Mouse (Mus musculus) layer of hippocampus, postnatal 36 days (tissue): Measurements from ENCODE around the gene Nfil3. TPM values are rescaled to one million over a fixed set of nuclear protein-coding genes. Genes with fewer than 3 reads are reported as not detected.
A peak's percentile ranks its signal among the peaks of the same experiment; 100 is the strongest.

ENCODE experiments used
- DNase-seq, 2 experiments: peaks; one replicate each; pipeline ENCODE4 v3.0.0; 2022
- total RNA-seq, 2 experiments: library from RNA; stranded (reverse); gene quantifications; 2 replicates each; pipeline ENCODE4 v1.2.3; 2021

Nfil3 gene
- 10 to 100 TPM; 19.0 to 19.5 TPM for total RNA-seq

DNA sequence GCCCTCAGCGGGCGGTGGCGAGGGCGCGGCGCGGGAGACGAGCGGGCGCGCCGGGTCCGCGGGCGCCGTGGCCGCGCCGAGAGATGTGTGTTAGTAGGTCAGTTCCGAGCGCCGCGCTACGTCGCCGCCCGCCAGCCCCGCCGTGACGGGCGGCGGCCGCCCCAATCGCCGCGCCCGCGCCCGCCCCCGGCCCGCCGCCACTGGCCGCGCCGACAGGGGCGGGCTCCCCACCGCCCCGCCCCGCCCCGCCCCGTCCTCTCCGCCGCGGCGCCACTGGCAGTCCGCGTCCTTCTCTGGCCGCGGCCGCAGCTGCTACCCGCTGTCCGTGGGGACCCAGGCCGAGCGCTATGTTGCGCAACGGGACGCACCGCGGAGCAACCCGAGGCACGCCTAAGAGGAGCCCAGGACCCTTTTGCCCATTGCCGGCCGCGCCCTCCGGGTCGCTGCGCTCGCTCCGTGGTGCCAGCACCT, at the start of gene Nfil3:
Nfil3 (minus strand) TSS at position 123 of the 471 bp plus-strand sequence.
- DNase-seq, result peak in 1 of 2 experiments; percentile 80

DNA sequence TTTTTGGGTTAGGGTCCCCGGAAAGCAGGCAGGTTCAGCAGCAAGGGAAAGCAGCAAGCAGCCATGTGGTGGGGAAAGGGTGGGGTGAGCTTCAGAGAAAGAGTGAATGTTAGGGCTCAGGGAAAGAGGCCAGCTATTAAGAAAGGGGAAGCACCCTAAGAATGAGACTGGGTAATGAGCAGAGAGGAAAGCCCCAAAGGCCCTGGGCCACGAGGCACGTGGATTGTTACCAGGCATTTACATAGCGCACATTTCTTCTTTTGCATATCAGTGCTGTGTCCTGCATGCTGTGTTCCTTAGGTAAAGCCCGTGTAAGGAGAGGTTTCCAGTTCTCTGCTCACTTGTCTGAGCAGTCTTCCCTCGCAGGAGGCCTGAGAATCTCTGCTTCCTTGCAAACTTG, 43.4 kb upstream of the Nfil3 start:
- DNase-seq, result no peak

DNA sequence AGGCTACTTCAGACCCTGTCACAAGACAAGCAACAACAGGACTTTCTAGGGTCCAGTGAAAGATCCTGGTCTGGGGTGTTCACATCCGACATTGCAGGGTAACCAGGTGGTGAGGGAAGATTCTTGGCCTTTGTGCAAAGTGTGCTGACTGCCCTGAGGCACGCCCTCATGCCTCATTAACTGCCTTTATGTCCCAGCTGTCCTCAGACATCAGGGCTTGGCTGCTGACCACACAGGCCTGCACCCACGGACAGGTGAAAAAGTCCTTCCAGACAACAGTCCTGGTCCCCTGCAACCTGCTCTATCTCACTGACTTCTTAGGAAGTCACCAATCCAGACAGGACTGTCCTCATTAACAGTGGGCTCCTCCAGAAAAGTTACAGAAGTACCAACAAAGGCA, 39.4 kb upstream of the Nfil3 start:
- no peak for DNase-seq

DNA sequence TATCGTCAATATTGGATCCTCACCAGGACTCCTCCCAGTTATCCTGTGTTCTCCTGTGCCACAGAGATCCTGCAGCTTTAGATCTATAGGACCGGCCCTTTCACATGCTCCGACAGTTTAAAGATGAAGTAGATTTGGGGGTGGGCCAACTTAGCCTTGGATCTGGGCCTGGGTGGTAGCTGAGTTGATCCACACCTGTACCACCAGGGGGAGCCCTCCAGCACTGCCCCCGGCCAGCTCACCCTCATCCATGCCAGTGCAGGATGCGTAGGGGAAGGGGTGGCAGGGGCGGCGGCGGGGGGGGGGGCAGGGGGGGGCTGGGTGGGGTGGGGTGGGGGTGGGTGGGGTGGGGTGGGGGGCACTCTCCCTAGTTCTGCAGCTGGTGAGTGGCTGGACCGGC, 38.7 kb upstream of the Nfil3 start:
- DNase-seq, result no peak

DNA sequence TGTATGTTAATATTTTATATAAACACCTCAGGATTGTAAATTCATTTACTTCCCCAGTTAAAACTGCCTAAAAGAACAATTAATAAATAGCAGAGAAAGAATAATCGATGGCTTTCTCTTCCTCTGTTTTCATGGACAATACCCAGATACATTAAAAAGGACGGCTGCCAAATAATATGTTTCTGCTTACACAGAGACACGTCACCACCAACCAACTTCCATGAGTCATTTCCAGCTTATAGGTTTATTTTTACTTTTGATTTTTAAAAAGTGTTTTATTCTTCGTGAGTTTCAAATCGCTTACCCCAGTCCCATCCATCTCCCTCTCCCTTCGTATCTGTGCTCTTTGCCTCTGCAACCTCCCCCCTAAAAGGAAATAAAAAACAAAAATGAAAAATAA, 38.1 kb upstream of the Nfil3 start:
- no peak for DNase-seq

DNA sequence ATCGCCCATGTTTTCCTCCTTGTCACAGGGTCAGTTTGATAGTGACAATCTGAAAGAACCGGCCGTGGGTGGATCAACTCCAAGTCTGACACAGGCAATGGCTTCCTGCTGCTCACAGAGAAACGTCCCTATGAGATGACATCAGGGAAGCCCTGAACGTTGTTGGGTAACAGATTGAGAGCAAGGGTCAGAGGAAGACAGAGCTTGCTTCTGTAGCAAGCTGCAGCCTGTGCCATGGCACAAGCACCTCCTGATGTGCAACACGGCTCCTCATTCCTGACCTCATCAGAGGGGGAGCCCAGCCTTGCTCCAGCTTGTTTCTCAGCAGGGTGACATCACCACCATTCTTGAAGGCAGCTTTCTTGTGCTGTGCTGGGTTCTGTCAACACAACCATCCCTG, 37.1 kb upstream of the Nfil3 start:
- DNase-seq, result no peak

DNA sequence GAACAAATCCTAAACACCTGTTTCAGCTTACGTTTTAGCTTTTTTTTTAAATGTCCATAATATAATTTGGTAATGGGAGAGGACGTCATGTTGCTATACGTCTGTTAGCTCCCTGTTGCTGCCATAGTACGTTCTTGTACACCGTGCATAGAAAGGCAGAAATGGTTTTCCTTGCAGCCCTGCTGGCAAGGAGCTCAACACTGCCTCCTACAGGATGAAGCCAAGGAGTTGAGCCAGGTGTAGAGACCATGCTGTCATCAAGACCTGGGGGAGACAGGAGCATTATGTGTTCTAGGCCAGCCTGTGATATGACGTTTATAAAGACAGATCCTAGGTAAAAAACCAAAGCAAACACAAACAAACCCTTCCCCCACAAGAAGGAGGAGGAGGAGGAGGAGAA, 36.2 kb upstream of the Nfil3 start:
- no peak for DNase-seq

DNA sequence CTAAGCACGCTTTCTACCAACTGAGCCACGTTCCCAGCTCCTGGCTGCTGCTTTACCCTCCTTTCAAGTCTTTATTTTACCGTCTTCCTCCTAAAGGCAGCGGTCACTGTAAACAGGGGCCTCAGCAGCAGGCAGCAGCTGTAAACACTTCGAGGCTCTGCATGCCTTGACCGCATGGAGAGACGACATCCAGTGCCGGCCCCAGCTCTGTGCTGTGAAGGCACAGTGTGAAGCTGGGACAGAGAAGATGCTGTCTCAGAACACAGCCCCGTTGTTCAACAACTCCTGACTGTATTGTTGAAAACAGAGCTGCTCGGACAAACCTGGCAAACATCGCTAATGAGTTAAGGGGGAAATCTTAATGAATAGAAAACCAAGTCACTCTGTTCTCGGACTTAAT, 30.6 kb upstream of the Nfil3 start:
- DNase-seq, result peak in 1 of 2 experiments; percentile 7

DNA sequence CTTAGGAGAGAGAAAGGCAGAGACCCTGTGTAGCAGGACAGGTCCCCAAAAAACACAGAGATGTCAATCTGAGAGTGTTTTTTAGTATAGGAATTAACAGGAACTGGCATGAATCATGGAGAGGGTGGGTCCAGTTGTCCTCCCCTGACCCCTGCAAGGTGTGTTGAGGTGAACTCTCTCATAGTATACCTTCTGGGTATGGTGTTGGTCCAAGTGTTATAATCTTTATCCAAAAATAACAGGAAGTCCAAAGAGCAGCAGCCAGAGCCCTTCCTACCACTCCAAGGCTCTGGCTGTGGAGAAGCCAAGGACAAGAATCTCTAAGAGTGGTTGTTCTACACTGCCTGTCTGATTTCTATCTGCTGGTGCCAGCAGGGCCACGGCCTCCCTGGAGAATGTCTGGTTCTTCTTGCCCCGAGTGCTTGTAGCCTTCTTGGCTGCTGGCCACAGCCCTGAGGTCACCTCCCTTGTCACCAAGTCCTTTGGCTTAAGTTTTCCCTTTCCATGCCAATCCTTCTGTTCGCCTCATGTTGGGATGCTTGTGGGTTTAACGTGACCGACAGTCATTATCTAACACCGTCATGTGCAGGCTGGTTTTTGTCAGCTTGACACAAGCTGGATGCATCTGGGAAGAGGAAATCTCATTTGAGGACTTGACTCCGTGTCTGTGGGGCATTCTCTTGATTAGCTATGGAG, 27.8 kb upstream of the Nfil3 start:
- DNase-seq, result peak in 1 of 2 experiments; percentile 10

DNA sequence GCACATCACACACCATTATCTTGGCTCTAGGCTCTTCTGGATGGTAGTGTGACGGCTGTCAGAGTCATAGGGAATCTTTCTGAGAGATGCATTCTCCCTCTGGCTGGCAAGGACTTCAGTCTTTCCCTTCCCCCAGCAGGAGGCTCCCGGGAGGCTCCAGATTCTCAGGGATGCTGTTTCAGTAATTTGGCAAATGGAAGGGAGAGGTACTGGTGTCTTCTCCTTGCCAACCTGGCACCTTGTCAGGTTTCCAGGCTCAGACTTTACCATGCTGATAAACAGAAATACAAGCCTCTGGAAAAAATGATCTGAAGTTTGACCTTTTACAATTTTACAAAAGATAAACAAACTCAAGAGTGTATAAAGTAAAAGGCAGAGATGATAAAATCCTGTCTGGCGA, 26.9 kb upstream of the Nfil3 start:
- no peak for DNase-seq

DNA sequence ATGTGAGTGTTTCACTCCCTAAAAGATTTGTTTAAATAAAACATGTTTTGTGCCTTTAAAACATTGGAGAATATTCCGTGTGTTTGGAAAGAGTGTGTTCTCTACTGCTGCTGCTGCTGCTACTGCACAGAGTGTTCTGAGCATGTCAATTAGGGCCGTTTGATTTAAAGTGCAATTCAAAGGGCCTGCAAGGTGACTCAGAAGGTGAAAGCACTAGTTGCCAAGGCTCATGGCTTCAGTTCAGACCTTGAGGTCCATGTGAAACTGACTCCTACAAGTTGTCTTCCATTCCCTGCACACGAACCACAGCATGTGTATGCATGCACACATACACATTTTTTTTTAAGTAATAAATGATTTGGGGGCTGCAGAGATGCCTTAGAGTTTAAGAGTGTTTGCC, 22.4 kb upstream of the Nfil3 start:
- DNase-seq, result no peak

DNA sequence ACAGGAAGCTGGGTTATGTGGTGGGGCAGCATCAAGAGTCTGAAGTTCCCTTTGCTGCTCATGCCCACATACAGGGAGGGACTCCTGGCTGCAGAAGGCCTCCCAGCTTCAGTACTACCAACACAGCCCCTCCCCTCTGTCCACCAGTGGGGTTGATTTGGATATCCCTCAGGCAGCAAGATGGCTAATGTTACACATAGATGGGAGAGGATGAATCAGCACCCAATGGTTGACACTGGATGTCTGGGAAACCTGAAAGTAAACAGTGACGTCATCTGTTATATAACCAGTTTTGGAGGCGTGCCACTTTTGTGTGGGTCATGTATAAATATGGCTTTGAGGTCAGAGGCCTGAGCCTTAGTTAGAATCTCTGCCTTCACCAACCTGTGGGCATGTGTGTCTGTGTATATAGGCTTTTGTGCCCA, 20.6 kb upstream of the Nfil3 start:
- DNase-seq, result no peak

DNA sequence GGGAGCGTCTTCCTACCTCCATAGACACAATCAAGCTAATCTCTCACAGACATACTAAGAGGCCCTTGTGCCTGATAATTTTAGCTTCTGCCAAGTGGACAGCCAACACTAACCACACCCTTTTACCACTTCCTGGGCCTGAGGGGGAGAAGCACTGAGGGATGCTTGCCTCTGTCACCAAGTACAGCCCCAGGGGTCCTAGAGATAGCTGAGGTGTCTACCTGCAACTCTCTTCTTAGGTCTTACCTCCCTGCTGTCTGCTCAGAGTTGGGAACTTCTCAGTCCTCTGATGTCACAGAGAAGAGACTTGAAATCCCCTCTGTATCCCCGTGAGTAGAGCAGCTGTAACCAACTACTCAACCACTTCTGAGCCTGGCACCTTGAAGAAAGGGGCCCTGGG, 19.6 kb upstream of the Nfil3 start:
- DNase-seq, result no peak

DNA sequence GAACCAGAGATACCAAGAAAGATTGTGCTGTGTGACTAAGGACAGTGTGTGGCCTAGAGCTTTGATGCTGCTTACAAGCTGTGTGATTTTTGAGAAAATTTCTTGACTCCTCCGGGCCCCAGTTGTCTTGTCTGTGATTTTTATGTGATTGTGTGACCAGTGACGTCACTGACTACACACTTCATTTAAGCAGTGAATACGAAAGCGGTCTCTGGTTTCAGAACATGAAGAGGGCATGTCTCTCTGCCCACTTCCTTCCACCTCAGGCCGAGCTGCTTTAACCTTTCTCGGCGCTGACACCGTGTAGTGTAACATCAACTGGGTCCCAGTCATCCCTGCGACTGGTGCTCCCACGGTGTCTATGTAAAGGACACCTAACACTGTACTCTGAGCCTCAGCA, 17.7 kb upstream of the Nfil3 start:
- no peak for DNase-seq

DNA sequence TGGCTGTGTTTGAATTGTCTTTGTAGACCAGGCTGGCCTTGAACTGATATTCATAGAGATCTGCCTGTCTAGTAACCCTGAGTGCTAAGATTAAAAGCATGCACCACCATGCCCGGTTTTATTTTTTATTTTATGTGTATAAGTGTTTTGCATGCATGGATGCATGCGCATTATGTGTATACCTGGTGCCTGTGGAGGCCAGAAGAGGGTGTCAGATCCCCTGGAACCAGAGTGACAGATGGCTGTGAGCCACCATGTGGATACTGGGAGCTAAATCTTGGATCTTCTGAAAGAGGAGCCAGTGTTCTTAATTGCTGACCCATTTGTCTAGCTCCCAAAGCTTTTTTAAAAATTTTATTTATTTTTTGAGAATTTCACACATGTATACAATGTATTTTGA, 16.9 kb upstream of the Nfil3 start:
- no peak for DNase-seq

DNA sequence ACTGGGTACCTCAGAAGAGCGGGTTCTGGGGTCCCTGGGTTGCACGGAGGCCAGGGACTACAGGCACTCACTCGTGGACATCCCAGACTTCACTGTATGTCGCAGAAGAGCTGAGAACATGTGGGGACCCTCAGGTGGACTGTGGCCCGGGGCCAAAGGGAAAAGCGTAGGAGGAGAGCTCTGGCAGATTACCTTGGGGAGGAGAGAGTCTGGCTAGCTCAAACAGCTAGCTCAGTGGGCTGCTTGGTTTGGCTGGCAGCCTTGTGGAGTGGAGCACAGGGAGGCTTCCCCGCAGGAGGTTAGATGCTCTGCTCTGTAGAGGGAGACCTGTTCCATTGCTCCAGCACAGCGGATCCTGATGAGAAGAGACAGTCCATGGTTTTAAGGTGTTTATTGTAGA, 15.3 kb upstream of the Nfil3 start:
- DNase-seq, result no peak

DNA sequence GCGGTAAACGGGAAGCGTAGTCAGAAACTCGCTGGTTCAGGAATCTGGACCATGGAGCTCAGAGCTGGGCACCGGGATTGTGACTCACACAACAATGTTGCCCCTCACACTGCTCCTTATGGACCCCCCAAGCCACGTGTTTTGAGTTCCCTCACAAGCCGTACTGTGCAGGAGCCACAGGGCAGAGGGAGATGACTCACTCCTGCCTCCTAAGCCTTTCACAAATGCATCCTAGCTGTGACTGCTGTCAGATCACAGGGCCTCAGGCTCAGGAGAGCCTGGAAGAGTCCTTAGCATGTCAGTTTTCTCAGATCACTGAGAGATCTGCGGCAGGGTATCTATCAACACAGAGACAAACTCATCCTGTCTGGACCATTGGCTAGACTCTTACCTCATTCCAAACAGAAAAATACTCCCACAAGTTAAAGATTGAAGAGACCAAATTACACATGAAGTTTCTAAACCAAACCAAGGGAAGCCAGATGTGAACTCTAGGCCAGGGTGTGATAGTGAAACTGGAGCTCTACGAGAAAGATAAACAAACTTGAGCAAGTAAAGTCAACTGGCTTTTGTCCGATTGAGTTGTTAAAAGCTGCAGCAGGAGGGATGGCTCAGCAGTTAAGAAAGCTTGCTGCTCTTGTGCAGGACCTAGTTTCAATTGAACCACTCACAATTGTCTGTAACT, 13.5 kb upstream of the Nfil3 start:
- DNase-seq, result no peak

DNA sequence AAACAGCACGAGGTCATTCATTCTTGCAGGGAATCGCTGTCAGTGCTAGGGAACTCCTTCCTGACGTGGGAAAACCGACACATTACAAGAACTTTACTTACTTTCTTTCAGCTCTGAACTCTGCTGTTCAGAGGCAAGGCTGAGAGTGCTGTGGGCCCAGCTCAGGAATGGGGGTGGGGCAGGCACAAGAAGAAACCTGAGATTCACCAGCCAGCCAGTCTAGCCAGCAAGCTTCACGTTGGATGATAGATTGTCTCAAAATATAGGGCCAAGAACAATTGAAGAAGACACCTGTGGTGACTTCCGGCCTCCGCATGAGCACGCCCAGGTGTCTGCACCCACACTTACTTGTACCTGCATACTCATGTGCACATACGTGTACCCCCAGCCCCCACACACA, 9.3 kb upstream of the Nfil3 start:
- no peak for DNase-seq

DNA sequence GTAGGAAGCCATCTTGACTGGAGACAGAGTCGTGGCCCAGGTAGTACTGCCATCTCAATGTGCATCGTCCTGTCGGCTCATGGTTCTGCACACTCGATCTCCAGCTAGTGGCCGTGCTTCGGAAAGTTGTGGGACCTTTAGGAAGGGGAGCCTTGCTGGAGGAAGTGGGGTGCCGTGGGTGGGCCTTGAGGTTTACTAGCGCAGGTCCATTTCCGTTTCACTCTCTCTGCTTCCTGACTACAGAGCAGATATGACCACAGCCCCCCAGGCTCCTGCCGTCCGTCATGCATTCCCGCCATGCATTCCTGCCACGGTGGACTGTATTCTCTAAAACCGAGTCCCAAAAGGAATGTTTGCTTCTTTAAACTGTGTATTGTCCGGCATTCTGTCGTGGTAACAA, 8.1 kb upstream of the Nfil3 start:
- no peak for DNase-seq

DNA sequence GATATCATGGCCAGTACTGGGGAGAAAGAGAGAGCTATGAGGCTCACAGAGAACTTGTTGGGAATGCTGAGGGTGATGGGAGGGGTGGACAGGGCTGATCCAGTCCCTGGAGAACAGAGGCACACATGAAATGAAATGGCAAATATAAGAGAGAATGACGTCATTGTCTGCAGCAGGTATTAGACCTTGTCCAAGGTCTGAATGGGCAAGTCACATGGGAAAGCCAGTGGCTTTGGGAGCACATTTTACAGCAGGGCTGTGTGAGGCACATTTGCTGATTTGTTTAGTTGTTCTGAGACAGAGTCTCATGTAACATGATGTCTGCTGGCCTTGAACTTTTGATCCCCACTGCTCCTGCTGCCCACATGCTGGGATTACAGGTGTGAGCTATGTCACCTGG, 7.0 kb upstream of the Nfil3 start:
- no peak for DNase-seq

DNA sequence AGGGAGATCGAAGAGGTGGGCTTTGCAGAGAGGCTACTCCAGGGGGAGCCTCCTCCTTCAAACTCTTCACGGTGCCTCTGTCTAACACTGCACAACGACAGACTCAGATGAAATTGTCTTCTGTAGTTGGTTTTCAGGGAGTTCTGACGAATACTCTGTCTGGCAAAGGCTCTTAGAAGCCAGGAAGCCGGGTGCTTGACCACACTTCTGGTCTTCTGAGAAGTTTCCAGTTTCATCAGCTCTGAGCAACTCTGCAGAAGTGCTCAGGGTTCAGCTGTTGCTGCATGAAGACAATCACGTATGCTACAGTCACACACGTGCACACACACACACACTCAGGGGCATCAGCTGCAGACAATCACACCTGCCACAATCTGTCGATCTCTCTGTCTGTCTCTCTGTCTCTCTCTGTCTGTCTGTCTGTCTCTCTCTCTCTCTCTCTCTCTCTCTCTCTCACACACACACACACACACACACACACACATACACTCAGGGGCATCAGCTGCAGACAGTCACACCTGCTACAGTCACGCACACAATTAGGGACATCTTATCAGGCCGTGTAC, 5.4 kb upstream of the Nfil3 start:
- DNase-seq, result no peak

DNA sequence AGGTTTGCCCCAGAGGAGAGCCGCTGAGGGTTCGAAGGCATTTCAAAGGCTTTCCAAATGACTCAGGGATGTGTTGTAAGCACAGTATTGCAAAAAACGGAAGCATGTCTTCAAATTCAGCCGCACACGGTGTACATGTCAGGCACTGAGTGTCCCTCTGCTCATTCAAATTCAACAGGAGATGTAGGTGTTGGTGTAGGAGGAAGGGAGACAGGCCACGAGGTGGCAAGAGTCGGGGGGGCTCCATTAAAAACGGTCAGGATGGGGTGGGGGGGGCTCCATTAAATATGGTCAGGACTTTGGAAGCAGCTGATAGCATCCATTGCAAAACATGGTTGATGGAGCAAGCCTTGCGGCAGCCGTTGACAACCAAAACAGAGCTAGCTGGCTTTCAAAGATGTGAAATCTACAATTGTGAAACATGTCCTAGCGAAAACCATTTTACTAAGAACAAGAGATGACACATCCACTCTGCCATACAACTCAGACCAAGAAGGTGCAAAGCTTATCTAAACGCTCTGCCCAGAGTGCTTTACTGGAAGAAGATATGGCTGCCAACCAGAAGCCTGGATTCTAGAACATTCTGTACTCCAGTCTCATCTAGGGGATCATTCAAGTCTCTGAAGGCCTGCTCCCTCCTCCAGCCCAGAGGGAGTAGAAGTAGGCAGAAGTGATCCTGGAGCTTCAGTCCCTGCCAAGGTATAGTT, 4.8 kb upstream of the Nfil3 start:
- DNase-seq, result no peak

DNA sequence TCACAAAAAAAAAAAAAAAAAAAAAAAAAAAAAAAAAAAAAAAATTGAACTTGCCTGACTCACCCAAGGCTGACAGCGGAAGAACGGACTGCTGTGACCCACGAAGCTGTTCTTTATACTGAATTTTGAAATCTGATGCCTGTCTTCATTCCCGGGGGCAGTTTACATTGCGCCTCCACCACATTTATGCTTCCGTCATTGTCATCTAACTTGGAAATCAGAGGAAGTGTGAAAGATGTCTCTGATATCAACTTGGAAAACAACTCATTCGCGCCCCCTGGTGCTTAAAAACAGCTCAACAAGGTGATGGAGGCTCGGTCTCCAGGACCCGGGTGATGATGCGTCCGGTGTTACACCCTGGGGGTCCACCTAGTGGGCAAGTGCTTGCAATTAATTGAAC, 1.8 kb upstream of the Nfil3 start:
- DNase-seq, result peak; percentile 88 to 90
